Mouse (Mus musculus) layer of hippocampus, postnatal 36 days (tissue): ENCODE results near the gene Ppard. TPM values are rescaled to one million over a fixed set of nuclear protein-coding genes. Genes with fewer than 3 reads are reported as not detected.

Experiments used
- DNase-seq, 2 experiments: peaks; one replicate each; pipeline ENCODE4 v3.0.0; 2022
- total RNA-seq, 2 experiments: library from RNA; stranded (reverse); gene quantifications; 2 replicates each; pipeline ENCODE4 v1.2.3; 2021

The Ppard gene
- total RNA-seq, 2 experiments from 2014 or later, result 22.8 to 30.3 TPM

GRCm38 (mm10) chr17:28286964-28287363, 54.5 kb downstream of the Ppard start:
- DNase-seq, result no peak

- DNase-seq, result no peak
Observed at GRCm38 (mm10) chr17:28287578-28287977, 55.1 kb downstream of the Ppard start.

GRCm38 (mm10) chr17:28287980-28288379, 55.5 kb downstream of the Ppard start:
- no peak for DNase-seq

- peak in 1 of 2 experiments; percentile 39 for DNase-seq
Observed at GRCm38 (mm10) chr17:28290262-28290661, 57.8 kb downstream of the Ppard start.

GRCm38 (mm10) chr17:28290671-28291070, 58.2 kb downstream of the Ppard start:
- DNase-seq, result no peak

- DNase-seq, result no peak
Observed at GRCm38 (mm10) chr17:28291346-28291745, 58.8 kb downstream of the Ppard start.

- DNase-seq, result no peak
Observed at GRCm38 (mm10) chr17:28293716-28294115, 61.2 kb downstream of the Ppard start.

GRCm38 (mm10) chr17:28294449-28295333, 62.2 kb downstream of the Ppard start:
- DNase-seq, result peak in 1 of 2 experiments; percentile 34

GRCm38 (mm10) chr17:28298888-28299287, 66.4 kb downstream of the Ppard start:
- no peak for DNase-seq

GRCm38 (mm10) chr17:28299669-28300320, 67.3 kb downstream of the Ppard start:
- DNase-seq, result no peak

- no peak for DNase-seq
Observed at GRCm38 (mm10) chr17:28300323-28300722, 67.8 kb downstream of the Ppard start.

- DNase-seq, result no peak
Observed at GRCm38 (mm10) chr17:28300850-28301249, 68.3 kb downstream of the Ppard start.

GRCm38 (mm10) chr17:28305172-28305571, 72.7 kb downstream of the Ppard start:
- DNase-seq, result no peak

- DNase-seq, result peak; percentile 75 to 86
Observed at GRCm38 (mm10) chr17:28308297-28309195, 76.0 kb downstream of the Ppard start.

- no peak for DNase-seq
Observed at GRCm38 (mm10) chr17:28310831-28311230, 78.3 kb downstream of the Ppard start.

GRCm38 (mm10) chr17:28311366-28312132, 79.0 kb downstream of the Ppard start:
- no peak for DNase-seq

GRCm38 (mm10) chr17:28312232-28313211, 80.0 kb downstream of the Ppard start:
- no peak for DNase-seq

GRCm38 (mm10) chr17:28313212-28313879, 80.8 kb downstream of the Ppard start, which contains the start of gene Fance:
Gene Fance (plus strand): TSS chr17:28313519.
- DNase-seq, result peak; percentile 89 to 90

GRCm38 (mm10) chr17:28313880-28314225, 81.4 kb downstream of the Ppard start:
- DNase-seq, result no peak

- no peak for DNase-seq
Observed at GRCm38 (mm10) chr17:28315611-28316160, 83.2 kb downstream of the Ppard start.
